Mouse (Mus musculus) limb, embryonic 14.5 days (tissue): ENCODE data around the gene BC052040. TPM values are rescaled to one million over a fixed set of nuclear protein-coding genes. Genes with fewer than 3 reads are reported as not detected.

Source experiments
- ATAC-seq: fragments of 200-750 bp; cut with Nextera tagmentation; 2 replicates; pipeline ENCODE4 v1.8.0; 2017; ENCODE audit warnings: low read depth, moderate number of reproducible peaks, moderate TSS enrichment; ENCODE audit not compliant: low FRiP score
- DNase-seq: peaks from one replicate; pipeline ENCODE4 v3.0.0-alpha.2; 2015; ENCODE audit warnings: low spot score
- H3K27ac ChIP-seq: fragments of 300-500 bp; sonication (generic); replicated peaks from 2 replicates; pipeline ENCODE4 v1.5.1; 2014; ENCODE audit warnings: low read depth, mild to moderate bottlenecking, low read length, moderate library complexity, mixed read lengths
- H3K27me3 ChIP-seq: fragments of 300-500 bp; sonication (generic); 2 replicates; pipeline ENCODE4 v1.6.1; 2014; ENCODE audit warnings: low read length, mixed read lengths; ENCODE audit not compliant: control insufficient read depth, insufficient read depth
- H3K36me3 ChIP-seq: fragments of 300-500 bp; sonication (generic); 2 replicates; pipeline ENCODE4 v1.6.1; 2014; ENCODE audit warnings: mild to moderate bottlenecking, low read length, moderate library complexity, mixed read lengths; ENCODE audit not compliant: control insufficient read depth, insufficient read depth
- H3K4me1 ChIP-seq: fragments of 300-500 bp; sonication (generic); 2 replicates; pipeline ENCODE4 v1.6.1; 2014; ENCODE audit warnings: antibody characterized with exemption, low read length, mixed read lengths; ENCODE audit not compliant: control insufficient read depth, insufficient read depth
- H3K4me2 ChIP-seq: fragments of 300-500 bp; sonication (generic); replicated peaks from 2 replicates; pipeline ENCODE4 v1.6.1; 2014; ENCODE audit warnings: low read depth, mild to moderate bottlenecking, low read length, moderate library complexity; ENCODE audit not compliant: severe bottlenecking
- H3K4me3 ChIP-seq: fragments of 300-500 bp; sonication (generic); replicated peaks from 2 replicates; pipeline ENCODE4 v1.5.1; 2014; ENCODE audit warnings: low read length
- H3K9ac ChIP-seq: fragments of 300-500 bp; sonication (generic); 2 replicates; pipeline ENCODE4 v1.6.1; 2014; ENCODE audit warnings: mild to moderate bottlenecking, low read depth, low read length, moderate library complexity; ENCODE audit not compliant: severe bottlenecking
- H3K9me3 ChIP-seq: fragments of 300-500 bp; sonication (generic); 2 replicates; pipeline ENCODE4 v1.6.1; 2016; ENCODE audit warnings: low read length; ENCODE audit not compliant: control insufficient read depth
- POLR2A ChIP-seq: fragments of 200-500 bp; IDR thresholded peaks from 2 replicates; pipeline ENCODE4 v1.8.0; 2012; ENCODE audit warnings: inconsistent platforms, mild to moderate bottlenecking, moderate library complexity, borderline replicate concordance; ENCODE audit not compliant: insufficient read depth, insufficient read length; ENCODE audit errors: extremely low read depth
- WGBS: fragments of 180-500 bp; shearing (Covaris S2); extraction: QIAGEN DNeasy Blood & Tissue Kit; methylation state at CpG from one replicate; pipeline ENCODE4 v1.1.7; 2014; 5-methylcytosine and 5-hydroxymethylcytosine counted together
- polyA plus RNA-seq, 2 experiments: library from polyadenylated mRNA; depleted of rRNA in 1 of 2; stranded (reverse) in 1 of 2; unstranded in 1 of 2; fragments of >200 nt; fragmentation: Nextera tagmentation in 1 of 2; extraction: Ambion mirVana in 1 of 2; gene quantifications; 2 replicates each; pipeline versions ENCODE4 v1.2.1 to v1.2.3; 2012 to 2014

Gene BC052040
- polyA plus RNA-seq, 2 experiments: 7.9 to 8.1 TPM

DNA sequence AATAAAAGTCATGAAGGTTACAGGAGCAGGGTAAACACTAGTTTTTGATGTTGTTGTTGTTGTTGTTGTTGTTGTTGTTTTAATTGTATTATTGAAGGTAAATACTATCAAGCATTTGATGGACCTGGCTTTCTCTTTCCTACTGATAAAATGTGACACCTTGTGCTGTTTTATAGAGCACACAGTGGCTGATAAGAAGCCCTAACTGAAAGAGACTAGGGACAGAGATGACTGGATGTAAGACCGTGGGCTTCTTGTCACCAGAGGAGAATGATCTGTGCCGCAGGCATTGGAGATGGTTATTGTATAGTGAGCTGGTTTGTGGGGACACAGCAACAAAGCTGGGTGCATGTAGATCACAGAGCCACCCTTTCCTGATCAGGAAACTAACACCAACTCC is 9.1 kb downstream of the BC052040 start:
- TF ChIP-seq POLR2A: no peak
- Histone ChIP-seq H3K4me3 (no peak overlapping the region), H3K9ac (no peak overlapping the region), H3K27ac (no peak overlapping the region), H3K36me3 (no peaks in the 10 kb centered on the region), H3K4me2 (no peak overlapping the region), H3K9me3 (no peaks in the 10 kb centered on the region), H3K27me3 (no peaks in the 10 kb centered on the region), H3K4me1 (peaks cover 9% of the 10 kb centered on the region)
- DNase-seq: no peak
- no peak for ATAC-seq
- WGBS: 59% methylated on average over 2 of the region's 2 CpGs

DNA sequence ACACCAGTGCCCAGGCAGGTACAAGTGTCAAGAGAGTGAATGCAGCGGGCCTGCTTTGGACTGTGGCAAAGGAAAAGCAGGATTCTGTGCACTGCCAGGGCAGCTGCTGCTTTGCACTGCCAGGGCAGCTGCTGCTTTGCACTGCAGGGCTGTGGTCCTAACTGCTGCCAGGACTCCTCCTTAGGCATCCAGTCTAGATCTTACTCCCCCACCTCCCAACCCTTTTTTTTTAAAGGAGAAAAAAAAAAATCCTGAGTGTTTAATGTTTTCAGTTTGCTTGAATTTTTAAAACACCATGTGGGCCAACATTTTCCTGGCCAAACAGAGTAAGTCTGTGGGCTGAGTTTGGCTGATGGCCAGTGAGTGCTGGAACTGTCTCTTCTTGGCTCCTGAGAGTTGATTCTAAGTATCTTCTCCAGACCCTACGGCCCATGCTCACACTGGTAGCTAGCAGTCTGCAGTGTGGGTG is 11.2 kb downstream of the BC052040 start:
- 58% methylated on average over 2 of the region's 2 CpGs for WGBS
- ATAC-seq (no peak), DNase-seq (peak; percentile 49)
- no peak overlapping the region for H3K27ac ChIP-seq
- H3K9ac ChIP-seq: no peak overlapping the region
- H3K36me3 ChIP-seq: no peaks in the 10 kb centered on the region
- H3K4me1 ChIP-seq: peaks cover 9% of the 10 kb centered on the region
- no peak for TF ChIP-seq POLR2A
- no peaks in the 10 kb centered on the region for H3K27me3 ChIP-seq
- no peak overlapping the region for H3K4me2 ChIP-seq
- no peak overlapping the region for H3K4me3 ChIP-seq
- H3K9me3 ChIP-seq: no peaks in the 10 kb centered on the region

DNA sequence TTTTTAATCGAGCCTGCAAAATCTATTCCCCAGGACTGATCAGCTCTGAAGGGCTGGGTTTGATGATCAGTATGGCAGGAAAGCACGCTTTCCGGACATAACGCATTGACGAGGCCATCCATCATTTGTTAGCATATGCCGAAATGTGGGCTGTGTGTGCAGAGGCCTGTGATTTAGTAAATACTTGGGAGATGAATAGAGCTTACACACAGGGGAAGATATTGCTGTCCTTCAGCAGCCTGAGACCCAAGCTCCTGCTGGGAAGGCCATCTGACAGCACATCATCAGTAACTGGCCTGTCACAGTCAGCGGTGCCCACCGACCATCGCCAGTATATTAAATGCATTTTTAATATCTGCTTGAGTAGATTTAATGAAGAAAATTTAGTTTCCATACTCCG is 15.5 kb downstream of the BC052040 start:
- ATAC-seq: no peak
- no peak for TF ChIP-seq POLR2A
- H3K4me3 ChIP-seq: no peak overlapping the region
- WGBS: 62% methylated on average over 10 of the region's 10 CpGs
- H3K27me3 ChIP-seq: no peaks in the 10 kb centered on the region
- H3K4me1 ChIP-seq: peaks cover 7% of the 10 kb centered on the region
- no peak overlapping the region for H3K4me2 ChIP-seq
- DNase-seq: no peak
- H3K9me3 ChIP-seq: no peaks in the 10 kb centered on the region
- H3K27ac ChIP-seq: no peak overlapping the region
- H3K36me3 ChIP-seq: no peaks in the 10 kb centered on the region
- no peak overlapping the region for H3K9ac ChIP-seq

DNA sequence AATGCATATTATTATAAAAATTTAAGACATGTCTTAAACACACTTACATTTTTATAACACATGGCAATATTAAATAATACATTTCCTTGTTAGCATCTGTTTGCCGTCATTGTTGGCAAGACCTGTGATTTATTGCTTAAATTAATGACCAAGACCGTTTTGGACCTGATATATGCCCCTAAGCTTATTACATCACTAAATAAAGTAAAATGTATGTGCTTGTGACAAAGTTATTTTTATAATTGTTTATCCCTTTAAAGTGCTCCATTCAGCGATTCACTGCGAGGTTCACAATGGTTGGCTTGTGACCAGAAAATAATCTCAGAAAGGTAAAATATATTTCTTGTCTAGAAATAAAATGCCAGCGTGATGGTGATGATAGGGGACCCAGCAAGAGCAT is 16.8 kb downstream of the BC052040 start:
- Histone ChIP-seq H3K4me2 (no peak overlapping the region), H3K36me3 (no peaks in the 10 kb centered on the region), H3K27ac (no peak overlapping the region), H3K4me1 (no peaks in the 10 kb centered on the region), H3K27me3 (no peaks in the 10 kb centered on the region), H3K4me3 (no peak overlapping the region), H3K9ac (no peak overlapping the region), H3K9me3 (no peaks in the 10 kb centered on the region)
- DNase-seq (no peak), ATAC-seq (no peak)
- TF ChIP-seq POLR2A: no peak
- 37% methylated on average over 5 of the region's 5 CpGs for WGBS

DNA sequence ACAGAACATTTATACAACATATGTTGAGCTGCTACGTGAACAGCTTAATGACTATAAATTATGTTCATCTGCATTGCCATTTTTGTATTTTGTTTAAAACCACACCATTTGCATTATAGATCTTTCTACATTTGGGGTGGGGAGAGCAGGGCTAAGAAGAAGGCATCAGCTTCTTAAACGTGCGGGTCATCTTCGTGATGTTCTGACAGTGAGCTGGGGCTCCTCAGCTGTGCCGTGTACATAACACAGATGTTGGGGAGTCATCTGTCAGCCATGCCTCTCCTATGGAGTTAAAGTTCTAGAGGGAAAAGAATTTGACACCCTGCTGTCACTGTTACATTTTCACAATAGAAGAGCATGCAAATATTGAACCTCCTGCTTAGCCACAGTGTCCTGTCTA is 19.2 kb downstream of the BC052040 start:
- H3K27me3 ChIP-seq: no peaks in the 10 kb centered on the region
- H3K9me3 ChIP-seq: no peaks in the 10 kb centered on the region
- H3K27ac ChIP-seq: no peak overlapping the region
- H3K4me3 ChIP-seq: no peak overlapping the region
- H3K36me3 ChIP-seq: no peaks in the 10 kb centered on the region
- H3K4me1 ChIP-seq: no peaks in the 10 kb centered on the region
- DNase-seq (no peak), ATAC-seq (no peak)
- H3K4me2 ChIP-seq: no peak overlapping the region
- no peak for TF ChIP-seq POLR2A
- H3K9ac ChIP-seq: no peak overlapping the region
- WGBS: 66% methylated on average over 5 of the region's 5 CpGs

DNA sequence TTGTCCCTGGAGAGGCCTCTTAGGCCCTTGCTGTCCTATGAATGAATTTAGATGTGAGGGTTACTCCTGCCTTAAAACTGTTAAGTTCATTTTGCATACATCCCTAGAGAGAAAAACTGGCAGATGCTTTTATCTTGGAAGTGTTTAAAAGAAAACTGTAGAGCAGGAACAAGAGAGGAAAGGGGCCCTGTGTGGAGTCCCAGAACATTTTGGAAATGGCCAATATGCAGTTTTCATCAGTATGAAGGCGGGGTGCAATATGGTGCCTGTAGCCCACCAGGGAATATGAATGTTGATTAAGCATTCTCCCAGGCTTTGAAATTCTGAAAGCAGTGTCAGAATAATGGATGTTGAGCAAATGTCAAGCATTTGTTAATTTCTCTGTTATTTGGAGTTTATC is 19.8 kb downstream of the BC052040 start:
- H3K4me1 ChIP-seq: no peaks in the 10 kb centered on the region
- TF ChIP-seq POLR2A: no peak
- no peak overlapping the region for H3K4me3 ChIP-seq
- no peaks in the 10 kb centered on the region for H3K9me3 ChIP-seq
- DNase-seq (no peak), ATAC-seq (no peak)
- H3K4me2 ChIP-seq: no peak overlapping the region
- H3K36me3 ChIP-seq: no peaks in the 10 kb centered on the region
- H3K9ac ChIP-seq: no peak overlapping the region
- H3K27me3 ChIP-seq: no peaks in the 10 kb centered on the region
- no peak overlapping the region for H3K27ac ChIP-seq
- 94% methylated on average over 1 of the region's 1 CpGs for WGBS
